Mouse (Mus musculus): ENCODE data around the gene Gm42417. TPM values are rescaled to one million over a fixed set of nuclear protein-coding genes. Genes with fewer than 3 reads are reported as not detected.

Gene Gm42417
- total and polyA plus RNA-seq, 2 experiments from 2014 or later, result not detected

DNA sequence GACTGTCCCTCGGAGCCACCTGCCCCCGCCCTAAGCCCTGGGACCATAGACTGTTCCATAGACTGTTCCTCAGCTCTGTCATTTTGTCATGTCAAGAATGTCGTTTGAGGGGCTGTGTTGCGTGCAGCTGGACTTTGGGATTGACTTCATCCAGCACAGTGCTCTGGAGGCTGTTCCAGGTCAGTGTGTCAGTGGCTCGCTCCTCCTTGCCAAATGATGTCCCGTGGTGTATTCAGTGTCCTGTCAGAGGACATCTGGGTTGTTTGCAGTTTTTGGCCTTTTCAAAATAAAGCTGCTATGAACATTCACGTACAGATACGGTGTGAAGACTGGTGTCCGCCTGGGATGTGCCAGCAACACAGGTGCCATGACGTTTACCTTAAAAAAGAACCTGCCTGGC is 12.3 kb downstream of the Gm42417 start:
- no peak for TF ChIP-seq CTCF (IDR thresholded peaks at IDR 0.05; ENCODE audit: low read depth)
- Histone ChIP-seq H3K9ac (replicated peaks; ENCODE audit: low read length) (no peak overlapping the region), H3K4me1 (ENCODE audit: insufficient read depth, low read length) (no peaks in the 10 kb centered on the region), H3K4me3 (ENCODE audit: low read length) (no peak overlapping the region), H3K36me3 (ENCODE audit: insufficient read depth, low read length) (peaks cover 19% of the 10 kb centered on the region; the same call in 1 of the 2 replicates), H3K27me3 (ENCODE audit: insufficient read depth, low read length) (no peaks in the 10 kb centered on the region), H3K9me3 (ENCODE audit: low read length) (no peaks in the 10 kb centered on the region), H3K4me2 (ENCODE audit: low read depth, low read length) (no peak overlapping the region), H3K27ac (no peak overlapping the region)
- 74% methylated on average over 10 of the region's 10 CpGs for WGBS
- no peak for ATAC-seq
- DNase-seq (ENCODE audit: low spot score), result no peak

DNA sequence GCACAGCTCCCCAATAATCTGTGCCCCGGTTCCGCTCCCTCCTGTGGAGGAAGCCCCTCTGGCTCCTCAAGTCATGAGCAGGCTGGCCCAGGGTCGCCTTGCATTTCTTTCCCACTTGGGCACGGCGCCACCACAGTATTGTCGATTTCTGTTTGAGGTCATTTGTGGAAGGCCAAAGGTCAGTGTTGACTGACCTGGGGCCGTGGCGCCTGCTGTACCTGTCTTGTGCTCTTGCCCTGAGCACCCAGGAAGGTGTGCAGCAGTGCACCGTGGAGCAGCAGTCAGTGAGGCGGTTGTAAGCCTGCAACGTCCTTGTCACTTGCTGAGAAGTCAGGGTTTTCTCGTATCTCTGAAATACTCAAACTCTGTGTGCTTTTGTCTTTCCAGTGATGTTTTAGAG is 13.5 kb downstream of the Gm42417 start:
- no peak overlapping the region for H3K4me3 ChIP-seq (ENCODE audit: low read length)
- H3K4me2 ChIP-seq (ENCODE audit: low read depth, low read length), result no peak overlapping the region
- H3K4me1 ChIP-seq (ENCODE audit: insufficient read depth, low read length), result no peaks in the 10 kb centered on the region
- DNase-seq (ENCODE audit: low spot score), result no peak
- H3K36me3 ChIP-seq (ENCODE audit: insufficient read depth, low read length), result peaks cover 31% of the 10 kb centered on the region
- no peak overlapping the region for H3K27ac ChIP-seq
- ATAC-seq, result no peak
- H3K27me3 ChIP-seq (ENCODE audit: insufficient read depth, low read length), result no peaks in the 10 kb centered on the region
- no peak for TF ChIP-seq CTCF (IDR thresholded peaks at IDR 0.05; ENCODE audit: low read depth)
- H3K9ac ChIP-seq (replicated peaks; ENCODE audit: low read length), result no peak overlapping the region
- H3K9me3 ChIP-seq (ENCODE audit: low read length), result no peaks in the 10 kb centered on the region
- WGBS, result 89% methylated on average over 12 of the region's 12 CpGs

DNA sequence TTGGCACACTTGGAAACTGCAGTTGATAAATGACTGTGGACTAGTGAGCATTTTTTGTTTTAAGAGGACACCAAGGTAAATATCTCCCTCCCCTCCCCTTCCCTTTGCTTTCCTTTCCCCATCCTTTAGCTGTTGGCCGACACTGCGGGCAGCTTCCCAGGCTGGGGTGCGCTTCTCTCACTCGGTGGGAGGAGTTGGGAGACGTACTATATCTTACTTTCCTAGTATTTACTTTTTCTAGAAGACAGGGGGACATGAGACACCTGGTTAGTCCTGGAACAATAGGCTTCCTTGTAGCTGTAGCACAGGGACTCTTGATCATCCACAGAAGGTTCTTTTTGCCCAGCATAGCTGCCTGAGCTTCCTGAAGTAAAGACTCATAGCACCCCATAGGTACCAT is 15.2 kb downstream of the Gm42417 start:
- TF ChIP-seq CTCF (IDR thresholded peaks at IDR 0.05; ENCODE audit: low read depth), result no peak
- H3K4me1 ChIP-seq (ENCODE audit: insufficient read depth, low read length), result no peaks in the 10 kb centered on the region
- H3K9ac ChIP-seq (replicated peaks; ENCODE audit: low read length), result no peak overlapping the region
- H3K27me3 ChIP-seq (ENCODE audit: insufficient read depth, low read length), result no peaks in the 10 kb centered on the region
- H3K9me3 ChIP-seq (ENCODE audit: low read length), result no peaks in the 10 kb centered on the region
- no peak overlapping the region for H3K4me3 ChIP-seq (ENCODE audit: low read length)
- H3K4me2 ChIP-seq (ENCODE audit: low read depth, low read length), result no peak overlapping the region
- WGBS, result 85% methylated on average over 5 of the region's 5 CpGs
- ATAC-seq (no peak), DNase-seq (ENCODE audit: low spot score) (no peak)
- no peak overlapping the region for H3K27ac ChIP-seq
- H3K36me3 ChIP-seq (ENCODE audit: insufficient read depth, low read length), result peaks cover 42% of the 10 kb centered on the region

DNA sequence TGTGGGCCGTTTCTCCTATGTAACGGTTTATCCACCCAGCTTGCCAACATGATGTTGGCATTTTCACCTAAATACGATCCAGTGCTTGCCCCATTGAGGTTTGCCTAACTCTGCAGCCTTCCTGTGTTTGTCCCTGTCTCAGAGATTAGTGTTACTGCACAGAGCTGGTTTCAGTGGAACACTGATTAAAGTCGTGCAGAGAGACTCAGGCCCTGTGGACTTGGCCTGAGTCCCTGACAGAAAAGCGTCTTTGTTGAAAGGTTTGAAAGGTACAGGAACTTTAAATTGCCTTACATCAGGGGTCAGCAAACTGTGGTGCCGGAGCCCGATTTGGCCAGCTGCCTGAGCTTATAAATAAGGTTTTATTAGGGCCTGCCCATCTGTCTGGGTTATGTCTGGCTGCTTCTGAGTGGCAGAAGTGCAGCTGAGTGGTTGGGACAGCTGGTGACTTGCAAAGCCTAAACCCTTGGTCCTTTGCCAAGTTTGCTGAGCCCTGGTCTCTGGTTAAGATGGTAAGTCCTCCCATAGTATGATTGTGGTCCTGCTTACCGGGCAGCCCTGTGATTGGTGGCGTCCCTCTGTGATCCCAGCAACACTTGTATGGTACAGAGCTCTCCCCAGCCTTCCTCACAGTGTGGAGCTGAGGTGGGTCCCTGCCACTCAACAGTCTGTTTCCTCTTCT is 15.8 kb downstream of the Gm42417 start:
- ATAC-seq, result peak; percentile 49
- Histone ChIP-seq H3K4me3 (ENCODE audit: low read length) (no peak overlapping the region), H3K9ac (replicated peaks; ENCODE audit: low read length) (no peak overlapping the region), H3K27ac (peak overlapping the region; percentile 20; the same call in 1 of the 2 replicates), H3K9me3 (ENCODE audit: low read length) (no peaks in the 10 kb centered on the region), H3K36me3 (ENCODE audit: insufficient read depth, low read length) (peaks cover 48% of the 10 kb centered on the region), H3K27me3 (ENCODE audit: insufficient read depth, low read length) (no peaks in the 10 kb centered on the region), H3K4me1 (ENCODE audit: insufficient read depth, low read length) (no peaks in the 10 kb centered on the region), H3K4me2 (ENCODE audit: low read depth, low read length) (no peak overlapping the region)
- TF ChIP-seq CTCF (IDR thresholded peaks at IDR 0.05; ENCODE audit: low read depth), result no peak
- WGBS, result 32% methylated on average over 9 of the region's 9 CpGs
- peak; percentile 83 for DNase-seq (ENCODE audit: low spot score)

DNA sequence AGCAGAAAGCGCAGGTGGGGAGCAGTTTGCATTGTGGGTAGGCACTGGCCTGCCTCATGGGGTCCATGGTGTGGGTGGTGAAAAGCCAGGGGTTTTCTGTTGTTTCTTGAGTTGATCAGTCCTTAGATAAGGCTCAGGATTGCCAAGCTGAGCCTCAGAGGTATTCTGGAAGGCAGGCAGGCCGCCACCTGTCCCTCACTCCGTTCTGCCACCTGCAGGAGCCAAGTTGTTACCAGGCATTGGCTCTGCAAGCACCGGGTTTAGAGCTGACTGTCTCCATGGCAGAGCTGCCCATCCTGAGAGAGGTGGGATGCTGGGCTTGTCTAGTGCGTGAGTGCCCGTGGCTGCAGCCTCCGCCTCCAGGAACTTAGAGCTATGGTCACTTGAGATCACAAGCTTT is 17.0 kb downstream of the Gm42417 start:
- WGBS, result 90% methylated on average over 7 of the region's 7 CpGs
- no peak for DNase-seq (ENCODE audit: low spot score)
- Histone ChIP-seq H3K9ac (replicated peaks; ENCODE audit: low read length) (no peak overlapping the region), H3K27me3 (ENCODE audit: insufficient read depth, low read length) (no peaks in the 10 kb centered on the region), H3K4me2 (ENCODE audit: low read depth, low read length) (no peak overlapping the region), H3K4me3 (ENCODE audit: low read length) (no peak overlapping the region), H3K9me3 (ENCODE audit: low read length) (no peaks in the 10 kb centered on the region), H3K27ac (no peak overlapping the region), H3K4me1 (ENCODE audit: insufficient read depth, low read length) (no peaks in the 10 kb centered on the region), H3K36me3 (ENCODE audit: insufficient read depth, low read length) (peaks cover 48% of the 10 kb centered on the region)
- no peak for TF ChIP-seq CTCF (IDR thresholded peaks at IDR 0.05; ENCODE audit: low read depth)
- ATAC-seq, result no peak

DNA sequence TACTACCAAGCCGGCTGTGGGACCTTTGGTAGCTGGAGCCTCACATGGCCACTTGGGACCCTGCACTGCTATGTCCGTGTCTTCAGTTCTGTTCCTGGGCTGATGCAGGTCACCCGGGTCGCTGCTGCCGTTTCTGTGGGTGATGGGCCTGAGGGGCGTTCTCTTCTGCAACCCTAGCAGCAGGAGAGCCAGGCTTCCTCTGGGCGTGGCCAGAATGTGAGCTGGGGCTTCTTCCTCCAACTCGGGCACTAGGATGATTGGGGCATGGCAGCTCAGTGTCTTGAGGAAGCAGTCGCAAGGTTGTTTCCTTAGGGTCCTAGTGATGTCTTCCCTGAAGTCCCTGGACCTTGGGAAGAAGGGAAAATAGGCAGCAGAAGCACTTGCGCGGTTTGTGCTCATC is 19.6 kb downstream of the Gm42417 start:
- no peak for TF ChIP-seq CTCF (IDR thresholded peaks at IDR 0.05; ENCODE audit: low read depth)
- no peak overlapping the region for H3K9ac ChIP-seq (replicated peaks; ENCODE audit: low read length)
- no peaks in the 10 kb centered on the region for H3K27me3 ChIP-seq (ENCODE audit: insufficient read depth, low read length)
- no peak overlapping the region for H3K4me3 ChIP-seq (ENCODE audit: low read length)
- no peak overlapping the region for H3K4me2 ChIP-seq (ENCODE audit: low read depth, low read length)
- 83% methylated on average over 11 of the region's 11 CpGs for WGBS
- ATAC-seq (no peak), DNase-seq (ENCODE audit: low spot score) (no peak)
- H3K4me1 ChIP-seq (ENCODE audit: insufficient read depth, low read length), result peaks cover 5% of the 10 kb centered on the region; the same call in 1 of the 2 replicates
- no peak overlapping the region for H3K27ac ChIP-seq
- peaks cover 36% of the 10 kb centered on the region for H3K36me3 ChIP-seq (ENCODE audit: insufficient read depth, low read length)
- no peaks in the 10 kb centered on the region for H3K9me3 ChIP-seq (ENCODE audit: low read length)

DNA sequence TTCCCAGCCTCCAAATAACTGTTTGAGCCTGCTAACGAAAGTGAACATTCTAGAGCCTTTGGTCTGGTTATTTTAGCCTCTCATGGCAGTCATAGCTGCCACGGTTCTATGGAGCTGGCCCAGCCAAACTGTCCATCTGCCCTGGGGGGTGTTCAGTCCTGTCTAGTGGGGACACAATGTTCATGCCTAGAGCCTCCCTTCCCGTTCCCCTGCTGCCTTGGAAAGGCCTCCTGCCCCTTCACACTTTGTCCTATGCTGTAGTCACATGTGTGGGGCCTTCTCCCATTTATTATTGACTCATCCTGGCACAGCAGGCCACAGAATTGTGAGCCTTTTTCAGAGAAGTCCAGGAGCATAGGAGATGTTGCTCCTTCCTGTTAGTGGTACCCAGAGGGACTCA is 21.0 kb downstream of the Gm42417 start:
- no peaks in the 10 kb centered on the region for H3K27me3 ChIP-seq (ENCODE audit: insufficient read depth, low read length)
- 77% methylated on average over 3 of the region's 3 CpGs for WGBS
- DNase-seq (ENCODE audit: low spot score) (no peak), ATAC-seq (no peak)
- no peaks in the 10 kb centered on the region for H3K9me3 ChIP-seq (ENCODE audit: low read length)
- no peak overlapping the region for H3K9ac ChIP-seq (replicated peaks; ENCODE audit: low read length)
- peaks cover 18% of the 10 kb centered on the region for H3K4me1 ChIP-seq (ENCODE audit: insufficient read depth, low read length)
- H3K36me3 ChIP-seq (ENCODE audit: insufficient read depth, low read length), result peaks cover 33% of the 10 kb centered on the region
- H3K4me3 ChIP-seq (ENCODE audit: low read length), result no peak overlapping the region
- H3K27ac ChIP-seq, result no peak overlapping the region
- H3K4me2 ChIP-seq (ENCODE audit: low read depth, low read length), result no peak overlapping the region
- TF ChIP-seq CTCF (IDR thresholded peaks at IDR 0.05; ENCODE audit: low read depth), result no peak
